ENCODE assay signal across 10 mouse cellular contexts in the genomic region with DNA sequence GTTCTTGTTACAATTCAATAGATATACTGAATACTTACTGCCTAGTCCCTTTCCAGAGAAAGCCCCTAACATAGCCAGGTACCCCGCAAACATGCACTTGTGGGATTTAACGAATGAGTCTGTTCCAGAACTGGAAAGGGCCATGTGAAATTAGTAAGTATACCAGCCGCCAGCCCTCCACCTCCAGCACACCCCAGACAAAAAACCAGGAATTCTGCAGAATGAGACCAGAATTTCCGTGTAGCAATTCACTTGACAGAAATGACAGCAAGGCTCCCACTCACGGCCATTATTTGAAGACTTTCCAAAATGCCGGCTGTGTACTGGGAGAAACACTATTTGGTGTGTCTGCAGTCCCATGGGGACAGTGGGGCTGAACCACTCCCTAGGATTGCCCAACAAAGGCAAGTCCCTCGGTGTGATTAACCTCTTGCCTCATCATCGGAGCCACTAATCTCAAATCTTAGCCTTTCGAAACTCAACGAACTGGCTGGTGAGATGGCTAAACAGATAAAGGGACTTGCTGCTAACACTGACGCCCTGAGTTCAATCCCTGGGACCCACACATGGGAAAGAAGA. TPM values are rescaled to one million over a fixed set of nuclear protein-coding genes. Genes with fewer than 3 reads are reported as not detected.
DNase-seq lines count a peak whose midpoint lies in the region; ATAC-seq lines count a peak whose summit lies in the region.
"Had no signal": no experiment of that assay in that cellular context is flagged by ENCODE, and none has a peak within 500 bp of the region (broad histone marks: within the 10 kb centered on the region; RNA-seq: fewer than 3 reads in every experiment).

No protein-coding gene starts in this region.

- 87% methylated on average over 11 of the region's 11 CpGs for WGBS in heart, embryonic 10.5 days
- 93% methylated on average over 11 of the region's 11 CpGs for WGBS in midbrain, embryonic 11.5 days

- peak; percentile 97 for DNase-seq in heart, adult 11 months
- no peak for DNase-seq in heart, embryonic 10.5 days (ENCODE audit: low spot score)
- DNase-seq in 3134 (ENCODE audit: extremely low read depth, insufficient read length, low spot score), result peak; percentile 49
- peak; percentile 49 for DNase-seq in brain, adult 2 months (ENCODE audit: low read depth, low spot score)
- DNase-seq in lung, postnatal 10 days, result peak; percentile 57
- no peak for DNase-seq in left cerebral cortex, postnatal 14 days (ENCODE audit: low spot score in 2 of 2)
- no peak for DNase-seq in midbrain, embryonic 11.5 days (ENCODE audit: low spot score, missing footprints)
- DNase-seq: kidney, postnatal 25 days; thymus, adult 2 months had no signal

- H3K9me3 ChIP-seq in heart, embryonic 10.5 days, result no peaks in the 10 kb centered on the region
- H3K9me3 ChIP-seq in midbrain, embryonic 11.5 days (ENCODE audit: control insufficient read depth, low read length), result no peaks in the 10 kb centered on the region
- H3K9me3 ChIP-seq: heart, embryonic 15.5 days had no signal

- no peak overlapping the region for H3K4me3 ChIP-seq in heart, embryonic 10.5 days
- H3K4me3 ChIP-seq in midbrain, embryonic 11.5 days (ENCODE audit: low read depth, low read length), result no peak overlapping the region
- H3K4me3 ChIP-seq: heart, embryonic 15.5 days had no signal

- intact Hi-C loops in left cerebral cortex, postnatal 14 days (cut with DNase I), result no loop called here

- no peak for ATAC-seq in midbrain, embryonic 11.5 days (ENCODE audit: low FRiP score)

- no peak overlapping the region for H3K27ac ChIP-seq in heart, embryonic 10.5 days
- H3K27ac ChIP-seq in midbrain, embryonic 11.5 days (ENCODE audit: low read depth, low read length), result no peak overlapping the region
- H3K27ac ChIP-seq: heart, embryonic 15.5 days had no signal

- no peak overlapping the region for H3K4me2 ChIP-seq in midbrain, embryonic 11.5 days
- H3K4me2 ChIP-seq: heart, embryonic 15.5 days had no signal

- H3K9ac ChIP-seq in midbrain, embryonic 11.5 days (ENCODE audit: low read length), result no peak overlapping the region
- H3K9ac ChIP-seq: heart, embryonic 15.5 days had no signal

- H3K27me3 ChIP-seq in heart, embryonic 10.5 days (ENCODE audit: insufficient read depth, poor library complexity, severe bottlenecking), result no peaks in the 10 kb centered on the region
- H3K27me3 ChIP-seq in midbrain, embryonic 11.5 days (ENCODE audit: control insufficient read depth, insufficient read depth, low read length), result no peaks in the 10 kb centered on the region
- H3K27me3 ChIP-seq: heart, embryonic 15.5 days had no signal

- H3K36me3 ChIP-seq in heart, embryonic 10.5 days, result 0 out of 2 replicates have a peak, but pooled peaks cover 3% of the 10 kb centered on the region
- H3K36me3 ChIP-seq in midbrain, embryonic 11.5 days (ENCODE audit: control insufficient read depth, insufficient read depth, low read length), result no peaks in the 10 kb centered on the region
- H3K36me3 ChIP-seq: heart, embryonic 15.5 days had no signal

- peaks cover 18% of the 10 kb centered on the region; the same call in 1 of the 2 replicates for H3K4me1 ChIP-seq in heart, embryonic 10.5 days
- no peaks in the 10 kb centered on the region for H3K4me1 ChIP-seq in midbrain, embryonic 11.5 days (ENCODE audit: control insufficient read depth, insufficient read depth, low read length)
- H3K4me1 ChIP-seq: heart, embryonic 15.5 days had no signal

RNA-seq across cellular contexts. Expression of gene Tiam1, which starts 30.9 kb away (rescaled TPM):
- polyA plus RNA-seq in heart, embryonic 10.5 days (2016; fragmentation: Nextera tagmentation; extraction: Ambion mirVana), result 13.3 and 16.4 TPM in 2 replicates
- 100 to 1,000 TPM in 1 of 2 experiments, 10 to 100 TPM in 1; 88.5 to 101 TPM for total RNA-seq in left cerebral cortex, postnatal 14 days (2021)
- polyA plus RNA-seq in midbrain, embryonic 11.5 days (2014; fragmentation: Nextera tagmentation; extraction: Ambion mirVana), result 14.2 and 16.9 TPM in 2 replicates

Comparison
In these comparisons a context has a peak if more than half of its experiments do, and no peak if none do; other contexts are left out.
1. DNase-seq: peak in heart, adult 11 months (single experiment), 3134 (single experiment), brain, adult 2 months (single experiment) and lung, postnatal 10 days (single experiment); none in heart, embryonic 10.5 days (single experiment), left cerebral cortex, postnatal 14 days (0 of 2) and midbrain, embryonic 11.5 days (single experiment).